Mouse (Mus musculus) kidney, embryonic 14.5 days (tissue): Measurements from ENCODE around the gene Tpd52l2. TPM values are rescaled to one million over a fixed set of nuclear protein-coding genes. Genes with fewer than 3 reads are reported as not detected.
A peak's percentile ranks its signal among the peaks of the same experiment; 100 is the strongest.
"Not testable (repeated sequence)": the region's sequence is repeated elsewhere in the genome, so short reads cannot be mapped to it uniquely, and the experiment has no call there.

Source experiments
- ATAC-seq: fragments of 200-750 bp; cut with Nextera tagmentation; 2 replicates; pipeline ENCODE4 v1.8.0; 2017; ENCODE audit warnings: moderate number of reproducible peaks, mild to moderate bottlenecking, moderate TSS enrichment, moderate library complexity; ENCODE audit not compliant: low FRiP score, low TSS enrichment
- H3K27ac ChIP-seq: fragments of 300-500 bp; sonication (generic); 2 replicates; pipeline ENCODE4 v1.5.1; 2014; ENCODE audit warnings: low read depth, mild to moderate bottlenecking, low read length, moderate library complexity, mixed read lengths
- H3K27me3 ChIP-seq: fragments of 300-500 bp; sonication (generic); 2 replicates; pipeline ENCODE4 v1.6.1; 2014; ENCODE audit warnings: mild to moderate bottlenecking, low read length; ENCODE audit not compliant: control insufficient read depth, insufficient read depth
- H3K36me3 ChIP-seq: fragments of 300-500 bp; sonication (generic); 2 replicates; pipeline ENCODE4 v1.6.1; 2014; ENCODE audit warnings: low read length, mixed read lengths; ENCODE audit not compliant: control insufficient read depth, insufficient read depth
- H3K4me1 ChIP-seq: fragments of 300-500 bp; sonication (generic); 2 replicates; pipeline ENCODE4 v1.6.1; 2014; ENCODE audit warnings: low read length, mixed read lengths; ENCODE audit not compliant: control insufficient read depth, insufficient read depth
- H3K4me2 ChIP-seq: fragments of 300-500 bp; sonication (generic); replicated peaks from 2 replicates; pipeline ENCODE4 v1.6.1; 2014; ENCODE audit warnings: low read depth, mild to moderate bottlenecking, low read length
- H3K4me3 ChIP-seq: fragments of 300-500 bp; sonication (generic); 2 replicates; pipeline ENCODE4 v1.5.1; 2014; ENCODE audit warnings: mild to moderate bottlenecking, low read length
- H3K9ac ChIP-seq: fragments of 300-500 bp; sonication (generic); 2 replicates; pipeline ENCODE4 v1.6.1; 2014; ENCODE audit warnings: low read depth, mild to moderate bottlenecking, low read length, moderate library complexity
- H3K9me3 ChIP-seq: fragments of 300-500 bp; sonication (generic); 2 replicates; pipeline ENCODE4 v1.6.1; 2016; ENCODE audit warnings: low read length; ENCODE audit not compliant: control insufficient read depth
- WGBS: fragments of 180-500 bp; shearing (Covaris S2); extraction: QIAGEN DNeasy Blood & Tissue Kit; methylation state at CpG from one replicate; pipeline ENCODE4 v1.1.7; 2014; 5-methylcytosine and 5-hydroxymethylcytosine counted together
- polyA plus RNA-seq: library from polyadenylated mRNA; unstranded; fragments of >200 nt; fragmentation: Nextera tagmentation; extraction: Ambion mirVana; gene quantifications from 2 replicates; pipeline ENCODE4 v1.2.1, GENCODE M21; 2014

The Tpd52l2 gene
- polyA plus RNA-seq, 1 experiment from 2014 or later = 175 TPM

- Histone ChIP-seq H3K27me3 (no peaks in the 10 kb centered on the region), H3K9me3 (no peaks in the 10 kb centered on the region)
- 85% methylated on average over 26 of the region's 26 CpGs for WGBS
These were observed 2.5 kb upstream of the Tpd52l2 start for GRCm38 (mm10) chr2:181494266-181494945.

GRCm38 (mm10) chr2:181495845-181496244 is 1.1 kb upstream of the Tpd52l2 start:
- H3K27ac ChIP-seq = not testable (repeated sequence)

More at GRCm38 (mm10) chr2:181494266-181494945, 2.5 kb upstream of the Tpd52l2 start:
- H3K4me2 ChIP-seq = no peak overlapping the region
- H3K36me3 ChIP-seq = peaks cover 4% of the 10 kb centered on the region; the same call in 1 of the 2 replicates
- 0 out of 2 replicates have a peak, but pooled peaks cover 2% of the 10 kb centered on the region for H3K4me1 ChIP-seq
- H3K9ac ChIP-seq = no peak overlapping the region
- no peak overlapping the region for H3K4me3 ChIP-seq
- no peak overlapping the region for H3K27ac ChIP-seq
- no peak for ATAC-seq

GRCm38 (mm10) chr2:181496281-181496680 is 661 bp upstream of the Tpd52l2 start:
- H3K9me3 ChIP-seq = no peaks in the 10 kb centered on the region
- H3K4me3 ChIP-seq = peak overlapping the region; percentile 90
- H3K27ac ChIP-seq = peak overlapping the region; percentile 93
- ATAC-seq = peak; percentile 70
- peaks cover 20% of the 10 kb centered on the region for H3K36me3 ChIP-seq
- no peaks in the 10 kb centered on the region for H3K27me3 ChIP-seq
- peak overlapping the region; percentile 77 for H3K4me2 ChIP-seq
- WGBS = 13% methylated on average over 8 of the region's 8 CpGs
- H3K9ac ChIP-seq = peak overlapping the region; percentile 42; the same call in 1 of the 2 replicates
- 0 out of 2 replicates have a peak, but pooled peaks cover 2% of the 10 kb centered on the region for H3K4me1 ChIP-seq

More at GRCm38 (mm10) chr2:181495845-181496244, 1.1 kb upstream of the Tpd52l2 start:
- H3K4me1 ChIP-seq, H3K27me3 ChIP-seq, ATAC-seq, H3K9me3 ChIP-seq, H3K9ac ChIP-seq, H3K4me3 ChIP-seq: not testable (repeated sequence)
- peak overlapping the region; percentile 77 for H3K4me2 ChIP-seq
- H3K36me3 ChIP-seq = peaks cover 16% of the 10 kb centered on the region; the same call in 1 of the 2 replicates
- 60% methylated on average over 8 of the region's 8 CpGs for WGBS

- ATAC-seq = peak; percentile 41
- WGBS = under 1% methylated on average over 12 of the region's 12 CpGs
- Histone ChIP-seq H3K4me1 (0 out of 2 replicates have a peak, but pooled peaks cover 2% of the 10 kb centered on the region), H3K27ac (peak overlapping the region; percentile 93), H3K9ac (peak overlapping the region; percentile 90), H3K36me3 (peaks cover 32% of the 10 kb centered on the region), H3K9me3 (no peaks in the 10 kb centered on the region), H3K4me3 (peak overlapping the region; percentile 90), H3K27me3 (no peaks in the 10 kb centered on the region), H3K4me2 (peak overlapping the region; percentile 69)
These were observed 570 bp downstream of the Tpd52l2 start for GRCm38 (mm10) chr2:181497548-181497875.

- no peak for ATAC-seq
- Histone ChIP-seq H3K36me3 (peaks cover 43% of the 10 kb centered on the region), H3K27me3 (no peaks in the 10 kb centered on the region), H3K9ac (no peak overlapping the region), H3K9me3 (no peaks in the 10 kb centered on the region), H3K4me3 (no peak overlapping the region), H3K4me2 (no peak overlapping the region), H3K4me1 (0 out of 2 replicates have a peak, but pooled peaks cover 2% of the 10 kb centered on the region), H3K27ac (no peak overlapping the region)
- WGBS = 76% methylated on average over 4 of the region's 4 CpGs
These were observed 1.7 kb downstream of the Tpd52l2 start for GRCm38 (mm10) chr2:181498644-181499043.

GRCm38 (mm10) chr2:181509191-181509590 is 12.2 kb downstream of the Tpd52l2 start:
- H3K9ac ChIP-seq = no peak overlapping the region
- no peak overlapping the region for H3K4me2 ChIP-seq
- no peaks in the 10 kb centered on the region for H3K9me3 ChIP-seq
- no peaks in the 10 kb centered on the region for H3K4me1 ChIP-seq
- H3K27ac ChIP-seq = no peak overlapping the region
- 74% methylated on average over 2 of the region's 2 CpGs for WGBS
- ATAC-seq = no peak
- H3K4me3 ChIP-seq = no peak overlapping the region
- H3K27me3 ChIP-seq = no peaks in the 10 kb centered on the region
- peaks cover 76% of the 10 kb centered on the region for H3K36me3 ChIP-seq

GRCm38 (mm10) chr2:181511231-181511630 is 14.3 kb downstream of the Tpd52l2 start:
- 98% methylated on average over 8 of the region's 8 CpGs for WGBS
- ATAC-seq = no peak
- Histone ChIP-seq H3K9me3 (no peaks in the 10 kb centered on the region), H3K4me3 (no peak overlapping the region), H3K4me1 (no peaks in the 10 kb centered on the region), H3K27ac (no peak overlapping the region), H3K27me3 (no peaks in the 10 kb centered on the region), H3K36me3 (peaks cover 83% of the 10 kb centered on the region), H3K9ac (no peak overlapping the region), H3K4me2 (no peak overlapping the region)

GRCm38 (mm10) chr2:181519201-181519600 is 22.3 kb downstream of the Tpd52l2 start:
- Histone ChIP-seq H3K9ac (peak overlapping the region; percentile 96; the same call in 1 of the 2 replicates), H3K27ac (peak overlapping the region; percentile 96), H3K4me3 (peak overlapping the region; percentile 94), H3K4me1 (peaks cover 15% of the 10 kb centered on the region; the same call in 1 of the 2 replicates), H3K27me3 (no peaks in the 10 kb centered on the region), H3K36me3 (peaks cover 42% of the 10 kb centered on the region), H3K4me2 (peak overlapping the region; percentile 61), H3K9me3 (no peaks in the 10 kb centered on the region)
- WGBS = 65% methylated on average over 3 of the region's 3 CpGs
- no peak for ATAC-seq
